Mouse (Mus musculus) midbrain, embryonic 14.5 days (tissue): ENCODE measurements around the gene Vrtn. TPM values are rescaled to one million over a fixed set of nuclear protein-coding genes. Genes with fewer than 3 reads are reported as not detected.
A peak's percentile ranks its signal among the peaks of the same experiment; 100 is the strongest.

Source experiments
- ATAC-seq: fragments of 200-750 bp; cut with Nextera tagmentation; 2 replicates; pipeline ENCODE4 v1.8.0; 2017; ENCODE audit warnings: moderate number of reproducible peaks, moderate library complexity; ENCODE audit not compliant: low FRiP score, low TSS enrichment
- DNase-seq: peaks from one replicate; pipeline ENCODE4 v3.0.0-alpha.2; 2015
- H3K27ac ChIP-seq: fragments of 300-500 bp; sonication (generic); replicated peaks from 2 replicates; pipeline ENCODE4 v1.5.1; 2014; ENCODE audit warnings: mild to moderate bottlenecking, low read depth, low read length, moderate library complexity
- H3K27me3 ChIP-seq: fragments of 300-500 bp; sonication (generic); 2 replicates; pipeline ENCODE4 v1.6.1; 2014; ENCODE audit warnings: low read length, control low read depth, mixed read lengths; ENCODE audit not compliant: control insufficient read depth, insufficient read depth
- H3K36me3 ChIP-seq: fragments of 300-500 bp; sonication (generic); 2 replicates; pipeline ENCODE4 v1.6.1; 2014; ENCODE audit warnings: low read length, control low read depth; ENCODE audit not compliant: control insufficient read depth, insufficient read depth
- H3K4me1 ChIP-seq: fragments of 300-500 bp; sonication (generic); 2 replicates; pipeline ENCODE4 v1.6.1; 2014; ENCODE audit warnings: mild to moderate bottlenecking, antibody characterized with exemption, low read length, control low read depth; ENCODE audit not compliant: control insufficient read depth, insufficient read depth
- H3K4me2 ChIP-seq: fragments of 300-500 bp; sonication (generic); 2 replicates; pipeline ENCODE4 v1.6.1; 2014; ENCODE audit warnings: mild to moderate bottlenecking, low read length, moderate library complexity
- H3K4me3 ChIP-seq: fragments of 300-500 bp; sonication (generic); replicated peaks from 2 replicates; pipeline ENCODE4 v1.5.1; 2014; ENCODE audit warnings: low read depth, low read length
- H3K9ac ChIP-seq: fragments of 300-500 bp; sonication (generic); replicated peaks from 2 replicates; pipeline ENCODE4 v1.6.1; 2014; ENCODE audit warnings: mild to moderate bottlenecking, low read length, moderate library complexity
- H3K9me3 ChIP-seq: fragments of 300-500 bp; sonication (generic); 2 replicates; pipeline ENCODE4 v1.6.1; 2016; ENCODE audit warnings: low read length, control low read depth, mixed read lengths; ENCODE audit not compliant: control insufficient read depth
- WGBS: fragments of 180-500 bp; shearing (Covaris S2); extraction: QIAGEN DNeasy Blood & Tissue Kit; methylation state at CpG from one replicate; pipeline ENCODE4 v1.1.7; 2014; 5-methylcytosine and 5-hydroxymethylcytosine counted together
- polyA plus RNA-seq: library from polyadenylated mRNA; unstranded; fragments of >200 nt; fragmentation: Nextera tagmentation; extraction: Ambion mirVana; gene quantifications from 2 replicates; pipeline ENCODE4 v1.2.1, GENCODE M21; 2014

The Vrtn gene
- 0.32 TPM in 1 of 2 replicates, not detected in the other for polyA plus RNA-seq

DNA sequence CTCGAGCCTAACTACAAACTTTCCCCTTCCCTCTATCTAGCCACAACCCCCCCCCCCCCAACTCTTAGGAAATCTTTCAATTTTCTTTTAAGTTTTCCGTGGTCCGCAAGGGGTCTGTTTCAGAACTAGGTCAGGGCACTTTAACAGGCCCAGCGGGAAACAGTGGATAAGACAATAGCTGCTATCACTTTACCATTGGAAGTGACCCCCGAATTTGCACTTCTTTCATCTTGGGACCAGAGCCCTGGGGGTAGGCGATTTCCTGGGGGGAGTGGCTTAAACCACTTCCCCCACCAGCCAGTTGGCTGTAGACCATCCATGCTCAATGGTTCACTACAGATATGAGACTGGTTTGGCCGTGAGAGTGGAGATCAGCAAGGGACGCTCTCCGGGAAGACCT is at the start of gene Vrtn:
TSS of gene Vrtn (plus strand) at position 366 of the 400 bp plus-strand sequence.
- Histone ChIP-seq H3K4me3 (no peak within 1 kb of the TSS), H3K4me1 (no peaks in the 10 kb centered on the region), H3K27me3 (peaks cover 29% of the 10 kb centered on the region), H3K36me3 (no peaks in the 10 kb centered on the region), H3K4me2 (no peak within 1 kb of the TSS), H3K27ac (no peak within 1 kb of the TSS), H3K9me3 (no peaks in the 10 kb centered on the region), H3K9ac (no peak within 1 kb of the TSS)
- ATAC-seq (no peak), DNase-seq (no peak)
- 10% methylated on average over 9 of the region's 9 CpGs for WGBS

GRCm38 (mm10) chr12:84598324-84598723 is 42.5 kb upstream of the Vrtn start:
- no peak overlapping the region for H3K4me2 ChIP-seq
- no peak overlapping the region for H3K9ac ChIP-seq
- ATAC-seq (no peak), DNase-seq (no peak)
- H3K36me3 ChIP-seq: peaks cover 6% of the 10 kb centered on the region; the same call in 1 of the 2 replicates
- no peaks in the 10 kb centered on the region for H3K27me3 ChIP-seq
- no peak overlapping the region for H3K27ac ChIP-seq
- no peak overlapping the region for H3K4me3 ChIP-seq
- no peaks in the 10 kb centered on the region for H3K4me1 ChIP-seq
- H3K9me3 ChIP-seq: no peaks in the 10 kb centered on the region
- WGBS: 19% methylated on average over 8 of the region's 8 CpGs

- H3K4me2 ChIP-seq: no peak overlapping the region
- WGBS: 89% methylated on average over 7 of the region's 7 CpGs
- no peak overlapping the region for H3K9ac ChIP-seq
- DNase-seq (no peak), ATAC-seq (no peak)
- no peaks in the 10 kb centered on the region for H3K9me3 ChIP-seq
- H3K27ac ChIP-seq: no peak overlapping the region
- peaks cover 17% of the 10 kb centered on the region for H3K36me3 ChIP-seq
- H3K4me1 ChIP-seq: no peaks in the 10 kb centered on the region
- no peak overlapping the region for H3K4me3 ChIP-seq
- no peaks in the 10 kb centered on the region for H3K27me3 ChIP-seq
Measured at GRCm38 (mm10) chr12:84604001-84604400, 36.8 kb upstream of the Vrtn start.

DNA sequence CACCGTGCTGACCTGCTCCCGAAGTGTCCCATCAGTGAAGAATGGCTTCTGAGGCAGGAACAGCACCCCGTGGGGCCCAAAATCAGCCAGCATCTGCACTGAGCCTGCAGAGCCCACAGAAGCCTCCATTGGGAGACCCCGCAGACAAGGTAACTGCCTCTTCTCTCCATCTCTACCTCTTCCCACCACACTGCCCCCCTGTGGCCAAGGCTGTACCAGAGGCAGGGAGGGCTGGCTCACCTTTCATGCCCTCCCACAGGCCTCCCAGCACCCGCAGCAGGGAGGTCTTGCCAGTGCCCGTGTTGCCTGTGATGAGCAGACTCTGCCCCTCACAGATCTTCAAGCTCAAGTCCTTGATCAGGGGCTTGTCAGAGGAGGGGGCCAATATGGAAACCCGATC is 35.0 kb upstream of the Vrtn start:
- H3K9me3 ChIP-seq: no peaks in the 10 kb centered on the region
- no peak overlapping the region for H3K9ac ChIP-seq
- no peaks in the 10 kb centered on the region for H3K27me3 ChIP-seq
- no peaks in the 10 kb centered on the region for H3K4me1 ChIP-seq
- peaks cover 17% of the 10 kb centered on the region for H3K36me3 ChIP-seq
- DNase-seq: no peak
- H3K4me2 ChIP-seq: no peak overlapping the region
- H3K27ac ChIP-seq: no peak overlapping the region
- 82% methylated on average over 7 of the region's 7 CpGs for WGBS
- no peak overlapping the region for H3K4me3 ChIP-seq
- ATAC-seq: no peak

GRCm38 (mm10) chr12:84611718-84612117 is 29.1 kb upstream of the Vrtn start:
- Histone ChIP-seq H3K36me3 (peaks cover 7% of the 10 kb centered on the region; the same call in 1 of the 2 replicates), H3K9me3 (no peaks in the 10 kb centered on the region), H3K27ac (no peak overlapping the region), H3K4me1 (no peaks in the 10 kb centered on the region), H3K4me2 (no peak overlapping the region), H3K27me3 (no peaks in the 10 kb centered on the region), H3K4me3 (no peak overlapping the region), H3K9ac (no peak overlapping the region)
- ATAC-seq: no peak
- 92% methylated on average over 10 of the region's 10 CpGs for WGBS
- DNase-seq: no peak

- Histone ChIP-seq H3K27me3 (no peaks in the 10 kb centered on the region), H3K4me1 (no peaks in the 10 kb centered on the region)
Measured at GRCm38 (mm10) chr12:84612518-84612917, 28.3 kb upstream of the Vrtn start.

GRCm38 (mm10) chr12:84614001-84614400 is 26.8 kb upstream of the Vrtn start:
- ATAC-seq (no peak), DNase-seq (no peak)
- H3K4me2 ChIP-seq: no peak overlapping the region
- no peaks in the 10 kb centered on the region for H3K27me3 ChIP-seq
- no peak overlapping the region for H3K9ac ChIP-seq
- no peaks in the 10 kb centered on the region for H3K9me3 ChIP-seq
- peaks cover 4% of the 10 kb centered on the region; the same call in 1 of the 2 replicates for H3K36me3 ChIP-seq
- H3K4me3 ChIP-seq: no peak overlapping the region
- 91% methylated on average over 11 of the region's 11 CpGs for WGBS
- H3K27ac ChIP-seq: no peak overlapping the region
- H3K4me1 ChIP-seq: no peaks in the 10 kb centered on the region

More at GRCm38 (mm10) chr12:84612518-84612917, 28.3 kb upstream of the Vrtn start:
- Histone ChIP-seq H3K36me3 (peaks cover 7% of the 10 kb centered on the region; the same call in 1 of the 2 replicates), H3K9ac (no peak overlapping the region), H3K4me3 (no peak overlapping the region), H3K9me3 (no peaks in the 10 kb centered on the region), H3K27ac (no peak overlapping the region), H3K4me2 (no peak overlapping the region)
- ATAC-seq (no peak), DNase-seq (no peak)
- WGBS: 72% methylated on average over 8 of the region's 8 CpGs

DNA sequence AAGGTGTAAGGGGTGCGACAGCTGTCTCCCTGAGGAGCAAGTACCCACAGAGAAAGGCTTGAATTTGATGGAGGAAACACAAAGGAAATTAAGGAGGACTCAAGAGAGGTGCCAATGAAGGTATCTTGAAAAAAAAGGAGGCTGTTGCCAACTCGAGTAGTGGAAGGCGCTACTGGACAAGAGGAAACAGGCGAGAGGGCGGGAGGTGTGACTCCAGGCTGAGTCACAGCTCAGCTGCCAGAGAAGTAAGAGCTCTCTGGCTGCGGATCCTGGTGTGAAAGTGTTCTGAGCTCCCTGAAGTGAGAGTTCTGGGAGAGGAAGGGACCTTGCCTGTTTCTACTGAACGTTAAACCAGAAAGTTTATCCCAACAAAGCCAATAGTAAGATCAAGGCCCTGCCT is 26.3 kb upstream of the Vrtn start:
- Histone ChIP-seq H3K36me3 (peaks cover 4% of the 10 kb centered on the region; the same call in 1 of the 2 replicates), H3K4me1 (no peaks in the 10 kb centered on the region), H3K27ac (no peak overlapping the region), H3K27me3 (no peaks in the 10 kb centered on the region), H3K4me2 (no peak overlapping the region), H3K9ac (no peak overlapping the region), H3K9me3 (no peaks in the 10 kb centered on the region), H3K4me3 (no peak overlapping the region)
- WGBS: 84% methylated on average over 7 of the region's 7 CpGs
- ATAC-seq: no peak
- DNase-seq: no peak

GRCm38 (mm10) chr12:84616977-84617630 is 23.7 kb upstream of the Vrtn start, which contains the start of gene Abcd4:
Gene Abcd4 (minus strand): TSS chr12:84617413.
- H3K9ac ChIP-seq: peak within 1 kb of the TSS; percentile 73
- H3K36me3 ChIP-seq: no peaks in the 10 kb centered on the region
- H3K27ac ChIP-seq: no peak within 1 kb of the TSS; the same call in 1 of the 2 replicates
- H3K4me1 ChIP-seq: no peaks in the 10 kb centered on the region
- ATAC-seq: peak; percentile 94
- peak within 1 kb of the TSS; percentile 67 for H3K4me2 ChIP-seq
- no peaks in the 10 kb centered on the region for H3K27me3 ChIP-seq
- H3K9me3 ChIP-seq: no peaks in the 10 kb centered on the region
- peak; percentile 93 for DNase-seq
- under 1% methylated on average over 34 of the region's 34 CpGs for WGBS
- H3K4me3 ChIP-seq: peak within 1 kb of the TSS; percentile 70
